Mouse (Mus musculus) heart, adult 8-10 months (tissue): ENCODE results near the gene Cox5b. TPM values are rescaled to one million over a fixed set of nuclear protein-coding genes. Genes with fewer than 3 reads are reported as not detected.

Experiments
- DNase-seq: peaks from one replicate; pipeline ENCODE4 v3.0.0; 2022; ENCODE audit warnings: low spot score
- total RNA-seq, 4 experiments: library from RNA; stranded (reverse); gene quantifications; 2 replicates each; pipeline ENCODE4 v1.2.4; 2022

Gene Cox5b
- total RNA-seq, 4 experiments from 2014 or later = 1,794 to 2,512 (median 2,152) TPM

DNA sequence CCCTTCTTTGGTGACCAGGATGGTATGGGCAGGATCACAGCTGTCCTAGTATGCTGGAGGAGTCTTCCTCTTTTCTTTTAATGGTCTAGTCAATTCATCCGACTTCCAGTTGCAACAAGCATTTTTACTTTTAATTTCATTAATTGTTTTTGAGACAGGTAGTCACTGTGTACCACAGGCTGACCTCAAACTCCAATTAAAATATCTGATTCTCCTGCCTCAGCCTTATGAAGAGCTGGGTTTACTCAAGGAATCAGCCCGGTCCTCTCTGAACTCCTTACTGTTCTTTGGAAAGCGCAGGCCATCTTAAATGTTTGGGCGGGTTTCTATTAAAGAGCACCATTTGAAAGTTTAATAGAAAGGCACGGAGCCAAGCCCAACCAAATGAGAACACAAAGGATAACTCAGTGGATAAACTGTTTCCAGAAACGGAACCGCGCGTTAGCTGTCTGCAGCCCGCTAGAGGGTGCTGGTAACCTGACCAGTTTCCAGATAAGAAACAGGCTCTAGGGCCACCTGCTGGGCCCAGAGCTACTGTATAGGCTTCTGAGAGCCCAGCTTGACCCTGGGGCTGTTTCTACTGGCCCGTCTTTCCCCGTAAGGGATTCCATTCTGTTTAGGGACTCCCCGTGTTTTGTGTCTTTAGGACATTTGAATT is 7.3 kb upstream of the Cox5b start:
- peak; percentile 79 for DNase-seq

DNA sequence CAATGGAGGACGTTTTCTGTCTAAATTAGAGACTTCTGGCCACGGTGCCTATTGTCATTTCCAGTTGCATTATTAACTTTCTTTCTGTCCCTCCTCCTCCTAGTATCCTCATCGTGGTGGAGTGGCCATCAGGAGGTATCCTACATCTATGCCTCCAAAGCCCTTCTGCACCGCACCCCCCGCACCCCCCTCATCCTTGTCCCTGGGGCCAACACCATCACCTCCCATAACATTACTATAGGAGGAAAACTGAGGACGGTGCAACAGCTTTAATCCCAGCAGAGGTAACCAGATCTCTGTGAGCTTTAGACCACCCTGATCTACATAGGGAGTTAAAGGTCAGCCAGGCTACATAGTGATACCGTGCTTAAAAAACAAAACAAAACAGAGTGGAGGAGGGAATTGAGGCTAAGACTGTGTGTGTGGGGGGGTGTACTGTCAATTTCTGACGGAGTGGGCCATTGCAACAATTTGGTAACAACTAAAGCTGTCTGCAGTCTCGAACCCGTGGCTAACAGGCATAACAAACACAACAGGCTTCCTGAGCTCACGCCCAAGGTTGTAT is 496 bp upstream of the Cox5b start:
- no peak for DNase-seq

DNA sequence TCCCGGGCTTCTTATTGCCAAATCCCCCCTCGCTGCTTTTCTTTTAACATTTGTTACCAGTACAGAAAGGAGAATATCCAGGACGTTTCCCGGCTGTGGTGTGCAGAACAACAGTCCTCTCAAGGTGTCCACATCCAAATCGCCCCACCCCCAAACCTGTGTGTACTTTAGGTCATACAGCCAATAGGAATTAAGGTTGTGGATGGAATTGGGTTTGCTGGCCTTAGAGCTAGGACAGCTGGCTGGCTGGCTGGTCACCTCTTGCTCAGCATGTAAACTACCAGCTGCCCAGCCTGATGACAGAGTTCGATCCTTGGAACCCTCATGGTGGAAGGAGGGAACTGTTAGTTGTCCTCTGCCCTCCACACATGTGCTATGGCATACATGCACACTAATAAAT is 3.6 kb downstream of the Cox5b start:
- DNase-seq = no peak

DNA sequence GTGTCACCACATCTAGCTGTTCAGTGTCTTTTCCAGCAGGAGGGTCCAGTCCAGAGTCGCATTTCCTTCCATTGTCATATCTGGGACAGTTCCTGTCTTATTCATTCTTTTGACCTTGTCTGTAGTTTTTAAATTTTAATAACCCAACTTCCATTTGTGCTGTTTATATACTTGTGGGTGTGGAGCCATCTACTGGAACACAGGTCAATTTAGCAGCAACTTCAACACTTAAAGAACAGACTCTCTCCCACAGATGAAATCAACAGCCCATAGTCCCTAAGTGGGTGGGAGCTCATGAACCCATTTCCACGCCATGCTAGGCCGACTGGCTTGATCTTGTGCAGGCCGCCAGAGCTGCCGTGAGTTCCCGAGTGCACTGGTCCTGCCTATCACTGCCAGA is 5.2 kb downstream of the Cox5b start:
- DNase-seq = no peak

DNA sequence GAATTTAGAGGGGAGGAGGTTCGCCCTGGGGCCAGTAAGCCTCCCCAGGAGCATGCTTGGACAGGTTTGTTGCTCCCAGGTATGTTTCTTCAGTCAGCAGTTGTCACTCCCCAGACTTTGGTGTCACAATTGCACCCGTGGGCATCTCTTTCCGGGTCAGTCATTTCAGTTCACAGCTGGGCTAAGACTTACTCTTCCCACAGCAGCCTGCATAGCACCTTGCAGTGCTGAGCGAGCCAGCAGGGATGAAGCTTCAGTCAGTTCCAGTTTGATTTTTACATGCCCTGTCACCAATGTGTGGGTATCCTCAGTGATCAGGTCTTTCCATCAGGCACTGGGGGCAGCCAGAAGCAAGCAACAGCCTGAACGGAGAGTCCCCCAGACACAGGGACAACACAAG is 5.8 kb downstream of the Cox5b start:
- no peak for DNase-seq

DNA sequence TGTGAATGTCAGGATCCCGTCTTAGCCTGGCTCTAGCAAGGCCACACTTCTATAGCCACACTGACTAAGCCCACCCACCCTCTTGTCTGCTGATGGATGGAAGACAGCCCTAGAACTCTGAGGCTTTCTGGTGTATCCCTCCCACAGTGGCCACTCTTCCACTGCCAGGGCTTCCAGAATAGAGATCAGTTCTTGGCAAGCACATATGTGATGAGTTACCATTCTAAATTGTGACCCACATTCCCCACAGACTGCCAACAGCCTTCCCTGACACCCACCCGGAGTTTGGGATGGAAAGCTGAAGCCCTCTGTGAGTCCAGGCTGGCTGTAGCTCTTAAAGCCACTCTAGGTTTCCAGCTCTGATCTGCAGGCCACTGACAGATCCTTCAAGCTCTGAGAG is 15.9 kb downstream of the Cox5b start:
- DNase-seq = no peak

DNA sequence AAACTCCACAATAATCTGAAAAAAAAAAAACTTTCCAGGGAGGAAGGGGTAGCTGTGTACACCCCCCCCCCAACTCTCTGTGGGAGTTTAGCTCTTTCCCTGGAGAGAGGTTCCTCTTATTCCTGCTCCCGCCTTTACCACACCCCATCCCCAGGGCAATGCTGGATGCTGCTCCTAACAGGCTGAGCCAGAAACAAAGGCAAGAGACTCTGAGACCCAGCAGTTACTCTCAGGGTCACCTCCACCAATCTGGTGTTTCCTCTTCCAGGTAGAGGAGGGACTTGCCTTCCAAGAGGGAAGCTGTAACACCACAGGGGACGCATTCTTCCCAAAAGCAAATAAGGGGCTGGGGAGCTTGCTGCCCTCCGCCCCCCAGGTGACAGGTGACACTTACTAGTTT is 16.5 kb downstream of the Cox5b start:
- DNase-seq = no peak

DNA sequence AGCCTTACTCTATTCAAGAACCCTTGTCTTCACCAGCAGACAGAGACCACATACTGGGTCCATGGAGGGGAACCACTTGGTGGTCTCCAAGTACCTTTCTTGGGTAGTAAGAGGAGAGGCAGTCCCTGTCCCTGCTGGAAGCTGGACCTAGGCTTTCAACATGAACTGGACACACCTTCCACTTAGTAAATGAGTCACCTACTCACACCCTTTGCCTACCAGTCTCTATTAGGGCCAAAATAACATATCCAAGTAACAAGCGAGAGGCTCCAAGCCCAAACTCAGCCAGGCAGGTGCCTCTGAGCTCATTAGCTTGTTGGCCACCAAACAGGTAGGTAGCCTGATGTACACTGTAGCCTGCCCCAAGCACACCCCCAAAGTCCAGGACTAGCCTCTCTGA is 17.4 kb downstream of the Cox5b start:
- DNase-seq = no peak

DNA sequence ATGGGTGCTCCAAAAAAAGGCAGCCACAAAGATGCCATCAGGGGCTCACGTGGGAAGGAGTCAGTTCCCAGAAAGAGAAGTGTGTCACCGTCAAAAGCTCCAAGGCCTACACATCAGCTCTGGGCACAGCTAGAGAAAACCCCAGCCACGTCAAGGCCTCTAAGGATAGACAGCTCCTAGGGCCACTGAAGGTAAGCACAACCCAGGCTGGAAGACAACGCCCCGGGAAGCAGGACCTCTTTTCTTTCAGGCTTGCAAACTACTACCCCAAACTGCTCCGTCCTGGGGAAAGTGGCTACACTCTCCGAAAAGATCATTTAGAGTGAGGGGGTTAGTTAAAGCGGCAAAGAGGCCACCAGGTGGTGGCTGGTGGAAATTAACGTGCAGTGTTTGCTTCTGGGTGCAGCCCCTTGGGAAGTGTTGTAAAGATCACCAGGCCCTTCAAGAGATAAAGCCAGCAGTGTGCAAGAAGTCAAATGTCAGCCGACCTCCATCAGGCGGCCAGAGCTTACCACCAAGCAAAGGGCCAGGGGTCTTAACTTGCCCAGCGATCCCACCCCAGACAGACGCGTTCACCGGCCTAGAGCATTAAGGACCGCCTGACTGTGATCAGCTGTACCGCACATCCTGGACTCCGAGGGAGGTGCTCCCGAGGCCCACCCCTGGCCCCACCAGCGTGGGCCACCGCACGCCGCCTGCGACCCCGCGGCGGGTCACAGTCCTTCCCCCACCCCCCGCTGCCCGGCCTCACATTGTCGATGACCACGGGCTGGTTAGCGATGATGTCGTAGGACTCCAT is 18.0 kb downstream of the Cox5b start:
- no peak for DNase-seq

DNA sequence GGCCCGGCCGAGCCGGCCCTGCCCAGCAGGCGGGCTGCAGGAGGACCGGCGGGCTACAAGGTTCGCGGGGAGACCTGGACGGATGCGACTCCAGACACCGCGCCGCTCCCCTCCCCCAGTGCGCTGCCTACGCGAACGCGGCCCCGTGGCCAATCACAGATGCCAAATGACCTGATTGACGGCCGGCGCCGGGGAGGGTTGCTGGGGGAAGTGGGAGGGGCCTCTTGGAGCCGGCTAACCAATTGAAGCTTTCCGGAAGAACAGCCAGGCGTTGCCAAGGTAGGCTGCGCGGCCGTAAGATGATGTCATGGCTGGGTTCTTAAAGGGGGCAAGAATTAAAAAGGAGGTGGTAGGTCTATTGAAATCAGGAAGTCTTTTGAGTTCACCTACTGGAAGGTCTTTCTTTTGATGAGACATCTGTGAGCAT is 18.6 kb downstream of the Cox5b start, which contains the start of gene 4933424G06Rik:
Gene 4933424G06Rik, plus strand, starts transcription at position 296 of the 427 bp plus-strand sequence.
- DNase-seq = peak; percentile 97

DNA sequence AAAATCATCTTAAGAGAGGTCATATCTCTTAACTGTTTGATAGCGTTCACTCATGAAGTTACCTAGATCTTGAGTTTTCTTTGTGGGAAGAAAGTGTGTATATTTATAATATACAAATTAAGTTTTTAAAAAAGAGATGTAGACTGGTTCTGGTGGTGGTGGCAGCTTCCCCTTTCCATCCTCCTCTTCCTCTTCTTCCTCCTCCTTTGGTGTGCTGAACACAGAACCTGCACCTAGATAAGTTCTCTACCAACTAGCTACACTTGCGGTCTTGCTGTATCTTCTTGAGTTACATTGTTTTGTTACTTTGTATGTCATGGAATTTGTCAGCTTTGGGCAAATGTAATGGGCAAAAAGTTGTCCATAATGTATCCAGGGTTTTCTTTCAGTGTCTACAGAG is 19.9 kb downstream of the Cox5b start:
- DNase-seq = no peak

DNA sequence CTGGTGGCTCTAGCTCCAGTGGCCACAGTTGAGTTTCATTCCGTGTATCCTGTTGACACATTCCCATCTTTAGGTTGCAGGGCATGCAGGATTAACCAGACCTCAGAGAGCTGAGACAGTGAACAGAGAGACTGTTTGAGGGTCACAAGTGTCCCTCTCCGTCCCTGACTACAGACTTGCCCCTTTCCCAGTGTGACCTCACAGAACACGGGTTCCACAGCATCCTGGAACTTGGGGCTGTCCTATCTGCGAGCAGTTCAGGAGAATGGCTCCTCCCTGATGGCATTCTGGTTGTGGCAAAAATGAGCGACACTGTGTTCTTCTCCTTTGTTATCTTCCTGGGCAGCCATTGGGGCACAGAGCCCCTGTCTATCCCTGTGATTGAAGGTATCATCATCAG is 23.1 kb downstream of the Cox5b start, which contains the start of gene Actr1b:
Gene Actr1b, minus strand, starts transcription at position 112 of the 400 bp plus-strand sequence.
- DNase-seq = no peak

DNA sequence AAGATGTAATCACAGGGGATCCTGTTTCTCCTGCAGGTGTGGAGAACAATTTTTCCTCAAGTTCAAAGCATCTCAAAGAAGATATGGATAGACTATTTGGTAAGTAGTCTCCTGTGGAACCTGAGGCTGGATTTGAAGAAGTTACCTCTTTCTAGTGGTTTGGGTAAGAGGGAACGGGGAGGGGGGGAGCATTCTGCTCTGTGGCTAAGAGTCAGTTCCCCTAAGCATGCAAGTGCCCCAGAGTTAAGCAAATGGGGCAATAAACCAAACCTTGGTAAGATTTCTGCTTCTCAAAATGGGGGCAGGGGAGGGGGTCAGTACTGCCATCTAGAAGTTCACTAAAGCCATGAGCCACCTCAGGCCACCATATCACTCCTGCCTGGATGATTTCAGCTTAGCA is 27.5 kb downstream of the Cox5b start:
- DNase-seq = no peak

DNA sequence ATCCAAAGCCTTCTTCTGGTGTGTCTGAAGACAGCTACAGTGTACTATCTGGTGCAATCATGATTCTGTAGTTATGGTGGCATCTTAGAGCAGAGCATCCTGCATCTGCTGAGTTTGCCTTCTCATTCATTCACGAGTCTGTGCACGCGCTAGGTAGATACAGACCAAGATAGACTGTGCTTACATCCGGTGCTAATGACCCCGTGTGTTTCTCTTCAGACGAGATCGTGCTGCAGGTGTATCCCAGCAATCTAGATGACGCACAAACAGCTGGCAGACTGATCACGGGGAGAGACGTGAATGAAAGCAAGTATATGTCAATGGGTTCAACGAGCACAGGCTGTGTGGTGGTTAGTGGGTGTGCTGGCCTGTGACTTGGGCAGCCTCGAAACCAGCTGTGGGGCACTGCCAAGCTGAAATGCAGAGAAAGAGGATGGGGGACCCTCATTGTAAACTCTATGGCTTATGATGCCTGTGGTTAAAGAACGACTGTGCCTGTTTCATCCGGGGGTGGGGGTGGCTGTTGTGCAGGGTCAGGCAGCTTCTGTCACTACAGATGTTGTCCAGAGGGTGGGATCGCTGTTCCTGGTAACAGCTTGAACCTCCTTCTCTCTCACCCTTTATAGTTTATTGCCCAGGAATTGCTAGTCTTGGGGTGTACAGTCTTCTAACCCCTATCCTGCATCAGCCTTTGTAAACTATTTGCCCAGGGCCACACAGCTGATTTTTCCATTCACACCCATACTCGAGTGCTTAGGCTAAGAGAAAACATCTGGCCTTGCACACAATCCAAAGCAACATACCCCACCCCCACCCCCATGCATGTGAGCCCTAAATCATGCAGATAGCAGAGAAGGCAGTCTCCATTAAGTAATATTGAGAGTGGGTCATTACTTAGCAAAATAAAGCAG is 32.2 kb downstream of the Cox5b start:
- no peak for DNase-seq

DNA sequence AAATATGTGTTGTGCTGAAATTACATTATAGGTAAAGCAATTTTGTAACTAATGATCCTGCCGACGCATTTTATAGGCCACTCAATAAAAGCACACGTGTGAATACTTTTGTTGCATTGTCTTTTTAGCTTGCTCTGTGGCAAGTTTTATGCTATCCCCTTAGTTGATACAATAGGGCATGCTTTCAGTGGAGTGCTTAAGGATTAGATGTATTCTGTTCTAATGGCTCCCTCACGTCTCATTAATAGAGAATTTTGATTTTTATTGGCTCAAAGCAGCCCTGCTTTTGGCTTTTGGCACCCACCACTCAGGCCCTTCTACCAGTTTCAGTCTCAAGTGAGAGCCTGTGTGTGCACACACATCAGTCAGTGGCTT is 32.8 kb downstream of the Cox5b start:
- DNase-seq = no peak

DNA sequence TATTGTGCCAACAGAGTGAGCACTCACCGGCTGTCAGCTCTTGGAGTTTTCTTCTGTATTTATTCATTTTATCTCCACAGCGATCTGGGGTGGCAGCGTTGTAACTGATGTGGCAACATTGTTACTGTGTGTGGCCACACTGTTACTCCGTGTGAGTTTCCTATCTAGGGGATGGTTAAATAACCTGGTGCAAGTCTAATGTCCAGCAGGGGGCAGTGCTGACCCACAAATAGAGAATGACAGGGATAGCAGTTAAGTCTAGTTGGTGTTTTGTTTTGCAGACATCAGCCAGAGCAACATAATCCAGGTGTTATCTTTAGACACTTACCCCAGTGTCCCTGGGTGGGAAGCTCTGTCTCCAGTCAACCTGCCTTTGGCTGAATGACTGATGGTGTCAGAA is 46.1 kb downstream of the Cox5b start:
- DNase-seq = peak; percentile 81

DNA sequence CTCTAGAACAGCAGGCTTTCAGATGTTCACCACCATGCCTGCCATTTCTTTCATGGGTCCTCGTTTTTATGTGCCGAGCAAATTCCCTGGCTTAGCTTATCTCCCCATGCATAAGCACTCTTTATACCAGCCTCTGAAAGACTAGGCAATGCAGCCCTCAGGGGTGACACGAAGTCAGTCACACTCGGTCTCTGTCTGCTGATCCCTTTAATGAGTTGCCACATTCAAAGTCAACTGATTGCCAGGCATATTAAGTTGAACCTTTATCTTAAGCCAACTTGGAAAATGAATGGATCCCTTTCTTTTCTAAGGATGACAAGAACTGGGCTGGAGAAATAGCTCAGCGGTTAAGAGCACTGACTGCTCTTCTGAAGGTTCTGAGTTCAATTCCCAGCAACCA is 48.0 kb downstream of the Cox5b start:
- DNase-seq = no peak

DNA sequence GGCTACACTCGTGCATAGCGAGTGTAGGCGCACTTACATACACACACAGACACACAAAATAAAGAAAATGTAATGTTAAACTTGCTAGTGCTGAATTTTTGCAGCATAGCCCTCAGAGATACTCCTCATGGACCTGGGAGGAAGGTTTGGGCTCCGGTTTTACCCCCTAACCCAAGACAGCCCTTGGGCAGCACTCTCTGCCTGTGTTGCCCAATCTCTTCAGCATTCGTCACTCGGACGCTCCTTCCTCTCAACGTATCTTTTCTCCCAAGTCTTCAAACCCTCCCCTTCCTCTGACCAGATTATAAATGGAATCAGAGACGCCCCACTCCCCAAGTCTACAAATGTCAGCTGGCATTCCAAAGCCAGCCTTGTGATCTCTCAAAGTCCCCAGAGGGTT is 51.8 kb downstream of the Cox5b start:
- DNase-seq = no peak
